Mouse (Mus musculus) olfactory bulb, adult 2 months (tissue): ENCODE results near the gene Prkag2.

Source experiments
- CTCF ChIP-seq: fragments of 200-500 bp; IDR thresholded peaks from 2 replicates; pipeline ENCODE4 v1.5.1; 2012; ENCODE audit warnings: low read depth, mild to moderate bottlenecking, low read length, moderate library complexity; ENCODE audit not compliant: insufficient read depth
- POLR2A ChIP-seq: fragments of 200-500 bp; IDR thresholded peaks from 2 replicates; pipeline ENCODE4 v1.6.1; 2012; ENCODE audit warnings: mild to moderate bottlenecking, low read depth, low read length, moderate library complexity; ENCODE audit not compliant: insufficient read depth

DNA sequence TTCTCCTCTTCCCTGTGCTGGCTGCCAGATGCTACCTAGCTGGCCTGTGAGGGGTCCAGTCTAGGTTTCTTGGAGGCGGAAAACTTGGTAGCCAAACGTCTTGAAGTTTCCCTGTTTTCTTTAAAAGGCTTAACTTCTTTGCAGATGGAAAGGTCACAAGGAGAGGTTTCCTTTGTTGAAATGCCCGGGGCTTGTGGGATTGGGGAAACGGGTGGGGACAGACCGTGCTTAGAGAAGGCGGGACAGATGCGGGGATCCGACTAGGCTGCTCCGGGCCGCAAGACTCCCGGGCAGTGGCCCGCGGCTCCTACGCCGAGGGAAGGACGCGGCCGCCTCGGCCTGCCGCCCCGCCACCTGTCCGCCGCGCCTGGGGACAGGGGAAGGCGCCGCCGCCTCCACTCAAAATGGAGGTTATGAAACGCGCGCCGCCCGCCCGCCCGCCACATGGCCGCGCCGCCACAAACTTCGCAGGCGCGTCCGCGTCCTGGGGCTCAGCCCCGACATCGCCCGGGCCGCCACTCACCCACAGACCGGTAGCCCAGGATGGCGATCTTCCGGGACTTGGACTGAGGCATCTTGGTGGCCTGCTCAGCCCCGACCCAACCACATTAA is 258.7 kb downstream of the Prkag2 start:
- TF ChIP-seq CTCF, result no peak
- TF ChIP-seq POLR2A, result no peak; the same call in 1 of the 2 replicates
